Mouse (Mus musculus): ENCODE measurements around the gene Pdcd10.

Gene Pdcd10

DNA sequence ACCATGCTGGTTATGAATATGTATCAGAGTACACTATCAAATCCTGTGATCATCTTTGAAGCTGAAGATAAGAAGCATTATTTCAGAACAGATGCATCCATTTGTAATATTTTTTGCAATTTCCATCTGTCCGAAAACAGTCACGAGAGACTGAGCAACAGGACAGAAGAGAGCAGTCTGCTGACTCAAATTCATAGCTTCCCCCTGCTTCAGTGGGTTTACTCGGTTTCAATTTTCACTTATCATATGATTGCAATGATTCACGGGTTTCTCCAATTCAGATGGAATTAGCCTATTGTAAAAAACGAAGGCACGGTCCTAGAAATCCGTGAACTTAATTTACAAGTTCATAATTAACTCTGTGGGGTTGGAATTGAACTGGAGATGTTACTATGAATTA lies 88.5 kb downstream of the Pdcd10 start:
- DNase-seq: no peak
